9 mouse cellular contexts compared by ENCODE assay signal in the genomic region with DNA sequence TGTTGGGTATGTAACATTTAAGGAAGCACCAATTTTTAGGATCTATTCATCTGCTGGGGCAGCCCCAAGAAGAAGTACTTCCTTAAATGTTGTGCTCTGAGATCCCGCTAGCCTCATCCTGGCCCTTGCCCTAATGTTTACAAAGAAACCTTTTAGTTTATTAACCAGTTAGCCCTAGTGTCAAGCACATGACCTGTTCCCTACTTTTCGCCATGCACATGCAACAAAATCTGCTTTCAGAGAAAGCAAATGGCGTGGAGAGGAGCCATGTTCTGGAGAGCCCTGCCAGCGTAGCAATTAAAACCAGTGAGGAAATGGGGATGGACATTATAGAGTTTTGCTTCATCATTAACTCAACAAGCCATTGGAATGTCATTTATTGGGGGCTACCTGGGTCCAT.
"Had no signal": no experiment of that assay in that cellular context is flagged by ENCODE, and none has a peak within 500 bp of the region (broad histone marks: within the 10 kb centered on the region; RNA-seq: fewer than 3 reads in every experiment).

No protein-coding gene starts in this region.

- H3K9me3 ChIP-seq: intestine, embryonic 15.5 days; limb, embryonic 13.5 days; liver, embryonic 13.5 days; midbrain, embryonic 12.5 days; neural tube, embryonic 13.5 days had no signal

- H3K27me3 ChIP-seq: intestine, embryonic 15.5 days; limb, embryonic 13.5 days; liver, embryonic 13.5 days; midbrain, embryonic 12.5 days; neural tube, embryonic 13.5 days had no signal

- ATAC-seq: intestine, embryonic 15.5 days; midbrain, embryonic 16.5 days had no signal

- H3K4me1 ChIP-seq: intestine, embryonic 15.5 days; limb, embryonic 13.5 days; liver, embryonic 13.5 days; midbrain, embryonic 12.5 days; neural tube, embryonic 13.5 days had no signal

- H3K9ac ChIP-seq: intestine, embryonic 15.5 days; limb, embryonic 13.5 days; liver, embryonic 13.5 days; midbrain, embryonic 12.5 days; neural tube, embryonic 13.5 days had no signal

- DNase-seq: liver, embryonic 13.5 days; lung, adult 18-20 months; right cerebral cortex, postnatal 14 days; thymus, postnatal 4 days had no signal

- H3K4me2 ChIP-seq: intestine, embryonic 15.5 days; limb, embryonic 13.5 days; liver, embryonic 13.5 days; midbrain, embryonic 12.5 days; neural tube, embryonic 13.5 days had no signal

- H3K4me3 ChIP-seq: intestine, embryonic 15.5 days; limb, embryonic 13.5 days; liver, embryonic 13.5 days; midbrain, embryonic 12.5 days; neural tube, embryonic 13.5 days had no signal

- H3K27ac ChIP-seq: intestine, embryonic 15.5 days; limb, embryonic 13.5 days; liver, embryonic 13.5 days; midbrain, embryonic 12.5 days; neural tube, embryonic 13.5 days had no signal

- H3K36me3 ChIP-seq: intestine, embryonic 15.5 days; limb, embryonic 13.5 days; liver, embryonic 13.5 days; midbrain, embryonic 12.5 days; neural tube, embryonic 13.5 days had no signal
